Mouse (Mus musculus) adrenal gland, postnatal 36 days (tissue): ENCODE measurements around the gene Lgsn. TPM values are rescaled to one million over a fixed set of nuclear protein-coding genes. Genes with fewer than 3 reads are reported as not detected.
A peak's percentile ranks its signal among the peaks of the same experiment; 100 is the strongest.

Experiments used
- DNase-seq, 2 experiments: peaks; one replicate each; pipeline ENCODE4 v3.0.0; 2021; ENCODE audit warnings: mixed read lengths in 1 of 2
- long read RNA-seq, 2 experiments: library from polyadenylated mRNA; stranded (forward); transcript quantifications; one replicate each; pipeline ENCODE4 v2.0.0; 2021; ENCODE audit warnings: borderline sequencing depth in 2 of 2
- total RNA-seq, 2 experiments: library from RNA; stranded (reverse); gene quantifications; 2 replicates each; pipeline ENCODE4 v1.2.3; 2021

The Lgsn gene
- total RNA-seq: not detected
- long read RNA-seq, experiment 1: 0 reads
- long read RNA-seq, experiment 2: 0 reads

DNA sequence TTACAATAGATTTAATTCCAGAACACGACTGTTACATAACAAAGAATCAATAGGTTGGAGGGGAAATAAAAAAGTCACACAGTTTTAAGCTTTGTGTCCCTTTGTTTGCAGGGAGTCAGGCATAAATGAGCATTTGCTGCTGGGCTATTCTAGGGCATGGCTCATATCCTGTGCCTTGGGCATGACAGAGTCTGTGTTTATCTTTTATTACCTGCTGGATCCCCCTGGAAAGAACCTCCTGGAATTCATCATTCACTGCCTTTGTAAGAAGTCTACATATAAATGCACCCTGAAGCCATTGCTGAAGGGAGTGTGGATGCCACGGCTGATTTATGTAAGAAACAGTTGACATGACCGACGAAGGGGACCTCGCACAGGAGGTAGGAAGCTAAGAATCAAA lies at the start of gene Lgsn:
TSS of gene Lgsn (plus strand) at position 301 of the 400 bp plus-strand sequence.
- DNase-seq: no peak

DNA sequence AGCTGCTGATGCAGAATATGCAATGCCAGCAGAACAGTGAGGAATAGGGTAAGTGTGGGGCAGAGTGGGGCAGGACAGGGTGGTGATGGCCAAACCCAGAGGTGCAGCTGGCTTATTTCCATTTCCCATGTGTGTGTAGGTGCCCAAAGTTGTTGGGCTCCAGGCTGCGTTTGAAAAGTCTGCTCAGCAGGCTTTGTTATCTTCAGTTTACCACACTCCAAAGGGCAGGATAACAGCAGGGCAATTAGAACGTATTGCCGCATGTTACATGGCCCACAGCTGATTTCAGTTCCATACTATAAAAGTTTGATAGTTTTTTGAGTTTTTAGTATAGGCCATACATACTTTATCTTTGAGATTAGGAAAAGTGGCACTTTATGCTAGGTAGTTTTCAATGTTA lies 37.8 kb upstream of the Lgsn start:
- DNase-seq: no peak

DNA sequence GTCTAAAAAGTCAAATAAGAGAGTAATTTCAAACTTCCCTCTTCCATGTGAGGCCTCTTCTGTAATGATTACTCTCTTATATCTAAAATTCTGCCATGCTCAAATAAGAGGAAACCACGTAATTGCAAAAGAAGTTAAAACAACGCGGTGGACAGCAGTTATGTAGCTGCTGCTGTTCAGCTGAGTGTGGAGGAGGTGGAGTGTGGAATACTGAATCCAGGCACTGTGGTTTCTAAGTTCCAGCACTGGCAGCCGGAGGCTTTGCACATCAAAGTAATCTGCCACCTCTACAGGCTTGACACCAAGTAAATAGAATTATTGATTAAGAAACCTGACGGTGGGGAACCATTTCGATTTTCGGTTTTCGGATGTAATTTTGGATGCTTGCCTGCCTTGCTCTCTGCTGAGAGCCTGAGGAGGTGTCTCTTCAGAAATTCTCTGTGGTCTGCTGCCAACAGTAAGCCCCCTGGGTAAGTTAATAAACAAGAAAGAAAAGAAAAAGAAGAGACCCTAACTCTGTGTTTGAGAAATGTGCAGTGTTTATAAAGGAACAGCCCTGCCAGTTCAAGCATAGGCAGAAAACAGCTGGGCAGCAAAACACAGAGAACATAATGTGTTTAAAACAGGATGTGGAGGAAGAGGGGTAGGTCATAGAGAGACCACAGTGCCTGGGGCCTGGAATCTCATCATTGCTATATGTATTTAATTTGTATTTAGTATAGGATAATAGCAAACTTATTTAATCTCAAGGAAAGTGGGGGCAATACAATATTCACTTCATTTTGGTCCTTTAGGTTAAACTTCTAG lies 33.7 kb upstream of the Lgsn start:
- DNase-seq: no peak

DNA sequence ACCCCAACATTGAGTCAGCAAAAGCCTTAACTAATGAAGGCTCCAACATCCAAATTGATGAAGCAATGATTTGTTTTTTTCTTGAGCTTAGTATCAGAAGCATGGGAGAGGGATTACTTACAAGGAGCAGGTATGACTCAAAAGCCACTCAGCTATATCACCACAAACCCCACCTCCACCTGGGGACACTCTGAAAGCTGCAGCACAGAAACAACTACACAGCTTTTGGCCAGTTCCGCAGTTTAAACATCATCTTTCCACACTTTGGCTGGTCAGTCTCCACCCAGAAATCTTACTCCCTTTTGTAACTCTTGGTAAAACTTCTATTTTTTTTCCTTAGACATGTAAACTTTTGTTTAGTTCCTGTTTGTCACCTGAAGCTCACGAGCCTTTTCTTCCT lies 32.6 kb upstream of the Lgsn start:
- DNase-seq: no peak

DNA sequence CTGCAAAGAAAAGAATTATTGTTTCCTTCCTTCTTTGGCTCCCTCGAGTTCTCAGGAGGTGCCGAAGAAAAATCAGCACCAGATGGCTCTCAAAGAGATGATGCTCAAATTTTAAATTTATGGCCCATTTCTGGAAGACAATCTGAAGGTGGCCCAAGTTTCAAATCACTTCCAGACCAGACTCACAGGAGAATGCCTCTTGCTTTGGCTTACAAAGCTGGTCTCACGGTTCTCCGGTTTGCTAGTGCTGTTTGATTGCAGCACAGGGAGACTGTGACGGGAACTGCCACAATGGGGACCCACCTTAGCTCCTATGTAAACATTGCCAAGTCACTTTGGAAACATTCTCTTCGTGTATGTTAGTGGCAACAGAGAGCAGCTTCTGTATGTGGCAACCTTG lies 26.5 kb upstream of the Lgsn start:
- no peak for DNase-seq

DNA sequence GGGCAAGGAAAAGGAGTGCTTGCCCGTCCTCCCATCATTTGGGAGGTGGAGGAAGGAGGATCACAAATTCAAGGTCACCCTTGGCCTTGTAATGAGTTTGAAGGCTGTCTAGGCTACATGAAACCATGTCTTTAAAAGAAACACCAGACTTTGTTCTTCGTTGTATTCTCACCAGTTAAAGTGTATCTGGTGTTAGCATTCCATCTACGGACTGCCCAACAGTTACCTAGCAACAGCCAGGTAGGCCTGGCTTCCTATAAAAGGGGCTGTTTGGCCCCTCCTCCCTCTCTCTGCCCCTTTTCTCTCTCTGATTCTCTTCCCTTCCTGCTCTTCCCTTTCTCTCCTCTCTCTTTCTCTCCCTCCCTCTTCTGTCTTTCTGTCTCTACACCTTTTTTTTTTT lies 25.7 kb upstream of the Lgsn start:
- DNase-seq: no peak

DNA sequence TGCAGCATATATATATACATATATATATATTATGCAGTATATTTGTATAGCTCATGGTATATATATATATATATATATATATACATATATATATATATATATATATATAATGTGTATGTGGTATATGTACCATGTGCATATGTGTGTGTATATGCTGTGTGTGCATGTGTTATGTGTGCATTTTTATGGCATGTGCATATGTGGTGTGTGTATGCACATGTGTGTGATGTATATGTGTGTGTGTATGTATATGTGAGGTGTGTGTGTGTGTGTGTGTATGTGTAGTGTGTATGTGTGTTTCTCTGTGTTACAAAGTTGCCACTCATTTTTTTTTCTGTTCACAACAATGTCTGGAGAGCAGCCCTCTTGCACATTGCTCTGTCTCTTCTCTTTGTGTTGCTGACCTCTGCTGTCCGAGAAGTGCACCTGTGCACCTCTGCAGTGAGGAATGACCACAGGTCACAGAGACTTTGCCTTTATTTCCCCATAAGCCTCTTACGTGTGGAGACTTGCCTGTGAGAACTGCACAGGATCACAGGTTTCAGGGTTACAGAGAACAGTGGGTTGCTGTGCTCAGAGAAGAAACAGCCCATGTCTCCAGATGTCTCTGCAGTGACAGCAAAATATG lies 23.3 kb upstream of the Lgsn start:
- DNase-seq: peak; percentile 10 to 45

DNA sequence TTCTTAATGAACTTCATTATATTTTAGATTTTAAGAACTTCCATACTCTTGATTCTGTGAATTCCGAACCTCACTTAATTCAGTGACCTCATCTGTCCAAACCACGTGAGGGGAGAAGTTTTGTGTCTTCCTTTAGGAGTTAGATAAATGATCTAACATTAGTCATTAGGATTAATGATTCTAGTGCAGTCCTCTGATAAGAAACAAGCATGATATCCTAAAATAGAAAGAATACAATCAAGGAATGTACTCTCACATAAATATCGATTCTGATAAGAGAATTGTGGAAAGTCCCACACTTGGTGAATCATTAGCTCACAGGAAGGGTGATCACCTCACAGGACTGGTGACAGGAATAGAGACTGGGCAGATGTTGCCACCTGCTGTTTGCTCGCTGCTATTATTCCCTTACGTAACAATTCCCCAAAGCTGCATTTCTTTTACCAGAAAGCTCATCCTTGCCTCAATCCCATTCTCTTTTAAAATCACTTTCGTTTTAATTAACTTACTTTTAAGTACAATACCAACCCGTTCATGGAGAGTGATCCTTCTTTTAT lies 22.3 kb upstream of the Lgsn start:
- peak; percentile 59 to 61 for DNase-seq

DNA sequence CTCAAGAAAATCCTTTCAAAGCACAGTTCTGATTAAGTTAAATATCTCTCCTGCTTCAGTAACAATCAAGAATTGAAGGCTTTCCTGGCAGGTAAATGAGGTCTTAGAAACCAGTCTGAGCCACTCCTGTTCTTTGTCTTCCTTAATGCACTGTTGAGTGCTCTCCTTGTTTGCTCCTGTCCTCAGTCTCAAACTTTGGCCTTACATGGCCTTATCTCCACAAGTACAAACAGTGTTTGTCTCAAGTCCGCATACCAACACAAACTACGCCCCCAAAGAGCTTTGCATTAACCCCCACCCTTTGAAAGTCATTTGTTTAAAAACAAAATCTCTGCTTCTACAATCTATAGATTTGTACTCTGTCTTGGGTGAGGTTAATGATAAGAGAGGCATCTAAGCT lies 20.0 kb upstream of the Lgsn start:
- DNase-seq: no peak

DNA sequence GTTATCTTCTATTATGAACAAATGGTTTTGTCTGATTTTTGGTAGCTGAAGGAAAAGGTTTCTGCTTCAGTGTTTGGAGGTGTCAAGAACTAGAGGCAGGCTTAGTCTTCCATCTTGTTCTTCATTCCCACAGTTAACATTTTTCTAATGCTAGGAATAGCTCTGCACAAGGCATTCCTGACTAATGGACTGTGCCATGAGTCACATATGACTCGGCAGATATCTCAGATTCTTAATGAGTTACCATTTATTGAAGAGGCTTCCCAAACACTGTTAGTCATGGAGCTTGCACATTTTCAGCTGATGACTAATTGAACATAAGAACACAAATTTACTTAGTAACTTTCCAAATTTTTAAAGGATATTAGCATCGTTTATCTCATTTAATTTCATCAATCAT lies 19.3 kb upstream of the Lgsn start:
- peak; percentile 5 to 20 for DNase-seq

DNA sequence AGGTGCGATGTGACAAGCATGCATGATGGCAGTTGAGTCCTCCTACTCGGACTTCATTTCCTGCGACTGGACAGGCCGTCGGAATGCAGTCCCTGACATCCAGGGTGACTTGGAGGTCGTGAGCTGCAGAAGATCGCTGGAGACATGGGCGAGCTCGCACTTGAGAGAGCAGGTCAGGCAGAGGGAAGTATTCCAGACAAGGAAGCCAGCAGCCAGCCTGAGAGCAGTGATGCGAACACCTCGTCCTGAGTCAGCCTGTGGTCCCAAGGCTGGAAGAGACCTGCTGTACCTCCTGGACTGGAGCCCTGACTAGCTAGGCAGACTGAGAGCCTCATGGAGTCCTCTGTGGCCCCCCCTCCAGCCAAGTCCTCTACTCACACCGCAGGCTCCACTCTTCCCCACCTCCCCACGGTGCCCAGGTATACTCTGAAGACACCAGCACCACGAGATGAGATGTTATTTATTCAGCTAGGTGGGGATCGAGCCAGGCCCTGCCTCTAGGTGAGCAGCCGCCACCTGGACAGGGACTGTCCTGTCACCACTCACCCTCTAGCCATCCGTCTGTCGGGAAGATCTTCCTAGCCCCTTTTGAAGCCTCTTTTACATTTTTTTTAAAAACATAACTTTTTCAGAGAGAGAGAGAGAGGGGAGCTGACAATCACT lies 11.5 kb upstream of the Lgsn start:
- no peak for DNase-seq

DNA sequence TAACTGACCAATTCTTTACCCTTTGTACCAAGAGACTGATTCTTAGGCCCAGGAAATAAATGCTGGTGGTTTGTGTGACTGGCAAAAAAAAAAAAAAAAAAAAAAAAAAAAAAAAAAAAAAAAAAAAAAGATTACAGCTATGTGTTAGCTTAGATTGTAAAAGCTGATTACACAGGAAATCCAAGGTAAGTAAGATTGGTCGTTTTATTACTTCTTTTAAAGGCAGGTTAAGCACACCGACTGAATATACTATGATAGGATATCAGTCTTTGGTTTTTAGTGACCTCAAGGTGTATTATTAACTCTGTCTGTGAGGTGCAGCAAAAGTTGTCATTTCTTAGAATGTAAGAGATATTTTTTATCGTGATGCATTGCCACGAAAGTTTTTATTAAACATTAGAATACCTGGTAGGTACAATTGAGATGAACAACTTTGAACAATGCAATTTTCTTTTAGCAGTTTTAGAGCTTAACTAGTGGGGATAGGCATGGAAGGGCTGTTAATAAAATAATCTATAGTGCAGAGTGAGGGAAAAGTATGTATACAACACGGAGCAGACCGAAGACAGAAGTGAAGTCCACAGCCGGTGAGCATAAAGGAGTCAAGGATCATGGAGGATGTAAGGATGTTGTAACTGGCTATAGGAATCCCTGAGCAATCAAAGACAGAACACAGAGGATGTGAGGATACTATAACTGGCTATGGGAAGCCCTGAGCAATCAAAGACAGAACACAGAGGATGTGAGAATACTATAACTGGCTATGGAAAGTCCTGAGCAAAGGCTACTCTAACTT lies 10.7 kb upstream of the Lgsn start:
- DNase-seq: no peak

DNA sequence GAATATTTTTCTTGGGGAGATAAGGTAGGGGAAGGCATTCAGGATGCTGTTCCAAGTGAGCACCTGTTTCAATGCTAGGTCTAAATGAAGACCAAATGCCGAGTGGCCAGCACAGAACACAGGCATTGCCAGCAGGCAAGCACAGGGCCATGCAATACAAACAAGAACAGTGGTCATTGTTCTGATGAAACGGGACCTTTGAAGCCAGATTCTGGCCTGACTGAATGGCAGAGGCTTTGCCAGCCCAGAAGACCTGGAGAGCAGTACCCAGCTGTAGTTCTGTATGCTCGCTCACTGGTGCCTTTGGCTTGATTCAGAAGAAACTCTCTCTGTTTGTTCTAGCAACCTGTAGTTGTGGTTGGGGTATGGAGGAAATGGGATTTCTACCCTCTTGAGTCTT lies 800 bp upstream of the Lgsn start:
- no peak for DNase-seq

DNA sequence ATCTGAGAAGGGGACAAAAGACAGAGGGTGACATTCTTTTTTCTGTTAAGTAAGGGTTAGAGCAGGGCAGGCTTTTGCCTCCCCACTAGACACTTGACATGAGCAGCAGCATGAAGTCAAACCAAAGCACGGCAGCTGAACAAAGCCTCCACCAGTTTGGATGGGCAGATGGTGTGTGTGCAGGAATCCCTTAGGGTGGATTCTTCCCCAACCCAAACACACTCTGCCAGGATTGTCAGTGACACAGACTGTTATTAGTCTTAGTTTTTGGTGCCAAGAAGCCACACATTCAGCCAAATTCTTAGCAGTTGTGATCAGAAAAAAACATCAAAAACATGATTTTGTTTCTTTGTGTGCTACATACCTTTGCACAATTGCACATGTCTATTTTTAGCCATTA lies 2.1 kb downstream of the Lgsn start:
- no peak for DNase-seq

DNA sequence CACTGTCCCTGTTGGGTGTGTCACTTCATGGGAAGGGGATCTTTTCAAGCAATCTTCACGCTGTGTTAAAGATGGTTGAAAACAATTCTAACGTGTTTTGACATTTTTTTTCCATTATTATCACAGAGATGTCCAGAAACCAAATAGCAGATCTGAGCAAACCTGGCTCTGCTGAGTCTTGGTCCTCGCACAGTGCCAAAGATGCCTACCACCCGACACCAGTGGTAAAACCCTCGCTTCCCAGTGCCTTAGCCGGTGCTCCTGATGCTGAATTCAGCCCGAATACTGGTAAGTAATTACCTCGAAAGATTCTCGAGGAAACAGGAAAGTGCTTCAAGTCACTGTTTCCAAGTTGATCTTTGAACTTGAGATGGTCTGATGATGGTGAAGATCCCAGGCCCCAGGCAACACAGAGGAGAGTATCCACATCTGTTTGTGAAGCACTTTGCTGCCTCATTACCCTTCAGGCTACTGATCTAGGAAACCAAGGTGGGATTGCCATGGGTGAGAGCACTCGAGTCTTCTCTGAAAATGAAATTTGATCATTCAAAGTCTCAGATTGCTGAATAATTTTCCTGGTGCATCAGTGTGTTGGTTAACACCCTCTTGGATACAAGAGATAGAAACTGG lies 14.2 kb downstream of the Lgsn start:
- no peak for DNase-seq

DNA sequence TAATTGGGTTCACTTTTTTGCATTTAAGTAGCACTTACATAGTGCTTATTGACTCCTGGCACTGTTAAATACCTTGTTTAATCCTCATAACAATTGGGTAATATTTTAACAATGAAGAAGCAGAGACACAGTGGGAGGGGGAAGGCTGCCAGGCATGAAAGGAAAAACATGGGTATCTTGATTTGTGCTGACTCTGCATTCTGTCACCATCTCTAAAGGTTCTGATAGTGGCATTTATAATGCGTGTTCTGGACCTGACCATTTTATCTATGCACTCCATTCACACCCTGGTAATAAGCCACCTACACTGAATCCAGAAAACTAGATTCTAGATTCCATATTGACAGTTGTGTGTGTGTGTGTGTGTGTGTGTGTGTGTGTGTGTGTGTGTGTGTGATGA lies 19.4 kb downstream of the Lgsn start:
- DNase-seq: no peak

DNA sequence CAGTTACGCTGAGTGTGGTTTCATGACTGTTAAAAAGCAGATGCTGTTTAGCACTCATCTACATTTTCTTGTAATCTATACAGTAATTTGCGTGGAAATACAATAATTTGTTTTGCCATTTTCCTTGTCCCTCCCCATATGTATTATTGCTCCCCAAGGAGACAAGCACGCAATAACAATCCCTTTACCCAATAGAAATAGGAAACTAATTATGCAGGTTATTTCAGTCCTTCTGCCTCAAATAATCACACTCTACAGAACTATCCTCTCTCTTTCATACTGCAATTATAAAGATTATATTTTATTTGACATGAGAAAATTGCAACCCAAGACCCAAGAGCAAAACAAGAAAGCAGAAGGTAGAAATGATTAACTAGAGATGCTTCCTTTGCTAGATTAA lies 20.8 kb downstream of the Lgsn start:
- DNase-seq: no peak

DNA sequence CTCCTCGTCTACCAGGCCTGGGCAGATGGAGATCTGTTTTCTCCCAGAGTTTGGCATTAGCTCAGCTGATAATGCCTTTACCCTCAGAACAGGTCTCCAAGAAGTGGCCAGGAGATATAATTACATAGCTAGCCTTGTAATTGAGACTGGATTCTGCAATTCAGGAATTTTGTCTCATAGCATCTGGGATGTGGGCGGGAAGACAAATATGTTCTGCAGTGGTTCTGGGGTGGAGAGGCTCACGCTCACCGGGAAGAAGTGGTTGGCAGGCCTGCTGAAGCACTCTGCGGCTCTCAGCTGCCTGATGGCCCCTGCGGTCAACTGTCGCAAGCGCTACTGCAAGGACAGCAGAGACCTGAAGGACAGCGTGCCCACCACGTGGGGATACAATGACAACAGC lies 27.6 kb downstream of the Lgsn start:
- DNase-seq: no peak

DNA sequence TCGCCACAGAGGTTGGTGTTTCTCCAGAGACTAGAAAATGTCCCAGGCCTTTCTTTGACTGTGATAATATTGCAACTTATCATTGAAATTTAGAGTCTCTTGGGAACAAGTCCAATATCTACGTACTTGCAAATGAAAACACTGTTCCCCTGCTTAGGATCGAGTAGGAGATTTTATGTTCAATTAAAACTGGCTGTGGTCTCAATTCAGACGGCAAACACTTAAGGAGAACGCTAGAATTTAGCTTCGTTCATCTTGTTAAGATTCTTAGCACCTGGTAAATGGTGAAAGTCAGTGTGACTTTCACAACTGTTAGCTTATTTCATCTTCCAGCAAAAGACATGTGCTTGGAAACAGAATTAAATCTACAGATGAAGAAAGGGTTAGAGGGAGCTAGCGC lies 29.1 kb downstream of the Lgsn start:
- DNase-seq: no peak

DNA sequence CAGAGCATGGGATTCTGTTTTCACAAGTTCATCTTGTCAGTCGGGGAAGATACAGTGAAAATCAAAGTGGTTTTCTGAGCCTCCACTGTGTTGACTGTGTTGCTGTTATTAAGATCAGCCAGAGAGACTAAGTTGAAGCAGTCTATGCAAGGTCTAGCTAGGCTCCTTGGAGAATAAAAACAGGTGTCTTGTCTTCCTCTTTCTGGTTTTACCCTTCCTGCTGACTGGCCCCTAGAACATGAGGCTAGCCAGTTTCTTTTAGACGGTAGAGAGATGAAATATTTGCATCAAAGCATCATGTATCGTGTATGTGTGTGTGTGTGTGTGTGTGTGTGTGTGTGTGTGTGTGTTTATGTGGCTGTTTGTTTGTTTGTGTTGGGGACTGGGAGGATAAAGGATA lies 29.6 kb downstream of the Lgsn start:
- no peak for DNase-seq

DNA sequence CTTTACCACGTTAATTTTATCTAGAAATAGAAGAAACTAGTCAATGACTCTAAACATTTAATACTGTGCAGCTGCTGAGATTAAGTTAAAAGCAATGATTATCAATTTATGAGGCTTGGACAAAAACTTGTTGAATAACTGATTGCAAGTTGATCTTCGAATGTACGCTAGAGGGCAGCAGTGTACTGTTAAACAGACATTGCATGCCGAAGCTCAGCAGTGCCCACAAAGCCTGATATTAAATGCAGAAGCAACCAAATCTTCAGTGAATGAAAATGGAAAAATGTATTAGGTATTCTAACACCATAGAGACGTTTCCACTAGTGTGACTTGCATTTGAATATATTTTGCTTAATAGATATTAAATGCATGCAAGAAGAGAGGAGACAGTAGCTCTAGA lies 33.9 kb downstream of the Lgsn start:
- peak; percentile 39 to 50 for DNase-seq

DNA sequence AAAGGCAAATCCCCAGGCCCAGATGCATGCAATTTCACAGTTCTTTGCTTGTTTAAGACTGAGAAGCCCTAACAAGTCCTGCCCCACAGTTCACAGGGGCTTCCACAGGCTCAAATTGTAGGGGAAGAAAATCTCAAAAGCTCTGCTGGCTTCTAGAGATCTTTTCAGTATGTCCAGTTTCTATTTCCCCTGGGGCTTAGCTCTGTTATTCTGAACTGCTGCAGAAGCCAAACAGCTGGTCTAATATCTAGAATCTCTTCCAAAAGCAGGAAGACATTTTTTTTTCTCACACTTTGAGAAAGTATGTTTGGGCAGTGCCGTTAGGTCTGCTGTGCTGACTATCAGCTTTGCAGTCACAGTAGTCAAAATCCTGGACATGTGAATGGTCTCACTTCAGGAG lies 38.6 kb downstream of the Lgsn start:
- DNase-seq: no peak
